In genomic region chr9:58581958-58582540, GRCm38 (mm10) we compare ENCODE assay signal across 8 mouse cellular contexts. TPM values are rescaled to one million over a fixed set of nuclear protein-coding genes. Genes with fewer than 3 reads are reported as not detected.
A peak's percentile ranks its signal among the peaks of the same experiment; 100 is the strongest.
DNase-seq lines count a peak whose midpoint lies in the region; ATAC-seq lines count a peak whose summit lies in the region.

Gene Nptn (plus strand): TSS chr9:58582240.

- peak; percentile 88 for ATAC-seq in megakaryocyte progenitor cell, adult 5-6 weeks (replicated peaks; ENCODE audit: poor library complexity)

- peak; percentile 97 for DNase-seq in adipocyte (ENCODE audit: low spot score)
- DNase-seq in embryo, embryonic 10 days (ENCODE audit: low spot score) = peak; percentile 98
- peak; percentile 98 for DNase-seq in gastrocnemius, postnatal 10 days
- DNase-seq in induced T-regulatory cell, adult 2 months (ENCODE audit: low read depth) = peak; percentile 98
- peak; percentile 93 to 97 for DNase-seq in left cerebral cortex, adult 9 months (ENCODE audit: low spot score in 2 of 2)
- DNase-seq in right cerebral cortex, postnatal 14 days = peak; percentile 99
- DNase-seq in urinary bladder, postnatal 36 days (ENCODE audit: low spot score in 2 of 2) = peak; percentile 94 to 98

RNA-seq across cellular contexts. Expression of gene Nptn, which starts in this region (rescaled TPM):
- 100 to 1,000 TPM in 1 of 2 experiments, 10 to 100 TPM in 1; 99.7 to 109 TPM for total RNA-seq in gastrocnemius, postnatal 10 days (2021)
- total RNA-seq in megakaryocyte progenitor cell, adult 5-6 weeks (2015) = 198 and 226 TPM in 2 replicates
- 90.3 and 106 TPM in 2 replicates for total RNA-seq in megakaryocyte progenitor cell, adult 5-6 weeks (2017)

Comparison
In these comparisons a context has a peak if more than half of its experiments do, and no peak if none do; other contexts are left out.
1. Peak in every context shown above with its lines: DNase-seq and ATAC-seq.